Mouse (Mus musculus) lung, embryonic 15.5 days (tissue): ENCODE measurements around the gene Tmem131. TPM values are rescaled to one million over a fixed set of nuclear protein-coding genes. Genes with fewer than 3 reads are reported as not detected.
"Not testable (repeated sequence)": the region's sequence is repeated elsewhere in the genome, so short reads cannot be mapped to it uniquely, and the experiment has no call there.

Source experiments
- ATAC-seq: fragments of 200-750 bp; cut with Nextera tagmentation; 2 replicates; pipeline ENCODE4 v1.8.0; 2017; ENCODE audit warnings: moderate number of reproducible peaks, borderline replicate concordance; ENCODE audit not compliant: low FRiP score, low TSS enrichment; ENCODE audit errors: extremely low read depth
- H3K27ac ChIP-seq: fragments of 300-500 bp; sonication (generic); 2 replicates; pipeline ENCODE4 v1.5.1; 2015; ENCODE audit warnings: moderate library complexity, mild to moderate bottlenecking, inconsistent platforms
- H3K27me3 ChIP-seq: fragments of 300-500 bp; sonication (generic); 2 replicates; pipeline ENCODE4 v1.6.1; 2015; ENCODE audit warnings: inconsistent platforms
- H3K36me3 ChIP-seq: fragments of 300-500 bp; sonication (generic); 2 replicates; pipeline ENCODE4 v1.6.1; 2015; ENCODE audit warnings: inconsistent platforms
- H3K4me1 ChIP-seq: fragments of 300-500 bp; sonication (generic); 2 replicates; pipeline ENCODE4 v1.6.1; 2015; ENCODE audit warnings: inconsistent platforms
- H3K4me2 ChIP-seq: fragments of 300-500 bp; sonication (generic); 2 replicates; pipeline ENCODE4 v1.6.1; 2015; ENCODE audit warnings: inconsistent platforms, mild to moderate bottlenecking, moderate library complexity
- H3K4me3 ChIP-seq: fragments of 300-500 bp; sonication (generic); 2 replicates; pipeline ENCODE4 v1.5.1; 2015; ENCODE audit warnings: mild to moderate bottlenecking, inconsistent platforms
- H3K9ac ChIP-seq: fragments of 300-500 bp; sonication (generic); 2 replicates; pipeline ENCODE4 v1.6.1; 2015; ENCODE audit warnings: inconsistent platforms
- H3K9me3 ChIP-seq: fragments of 300-500 bp; sonication (generic); 2 replicates; pipeline ENCODE4 v1.6.1; 2016; ENCODE audit warnings: inconsistent platforms
- WGBS: fragments of 180-500 bp; shearing (Covaris S2); methylation state at CpG from one replicate; pipeline ENCODE4 v1.1.7; 2015; 5-methylcytosine and 5-hydroxymethylcytosine counted together
- polyA plus RNA-seq: library from polyadenylated mRNA; unstranded; fragments of >200 nt; fragmentation: Nextera tagmentation; extraction: Ambion mirVana; gene quantifications from 2 replicates; pipeline ENCODE4 v1.2.1, GENCODE M21; 2015

The Tmem131 gene
- polyA plus RNA-seq, 1 experiment from 2014 or later = 11.4 TPM

GRCm38 (mm10) chr1:36911603-36912002 is 31.9 kb downstream of the Tmem131 start:
- Histone ChIP-seq H3K4me1 (peaks cover 8% of the 10 kb centered on the region; the same call in 1 of the 2 replicates), H3K9ac (no peak overlapping the region), H3K27ac (no peak overlapping the region), H3K27me3 (no peaks in the 10 kb centered on the region), H3K36me3 (no peaks in the 10 kb centered on the region), H3K4me3 (no peak overlapping the region), H3K4me2 (no peak overlapping the region), H3K9me3 (no peaks in the 10 kb centered on the region)
- 81% methylated on average over 3 of the region's 3 CpGs for WGBS
- ATAC-seq = no peak

DNA sequence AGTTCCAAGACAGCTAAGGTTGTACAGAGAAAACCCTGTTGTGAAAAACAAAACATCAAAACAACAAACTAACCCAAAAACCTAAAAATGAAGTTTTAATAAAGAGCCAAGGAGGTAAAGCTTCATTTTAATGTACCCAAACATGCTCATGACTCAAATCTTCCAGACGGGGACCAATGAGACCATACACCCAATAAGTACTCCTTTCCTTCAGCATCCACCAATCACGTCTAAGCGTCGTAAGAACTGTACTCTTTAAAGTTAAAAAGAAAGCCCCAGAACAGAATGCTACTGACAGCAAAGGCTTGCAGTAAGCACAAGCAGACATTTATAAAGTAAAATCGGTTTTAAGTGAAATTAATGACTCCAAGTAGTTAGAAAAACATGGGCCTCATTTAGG is 33.1 kb downstream of the Tmem131 start:
- H3K36me3 ChIP-seq = no peaks in the 10 kb centered on the region
- peaks cover 10% of the 10 kb centered on the region; the same call in 1 of the 2 replicates for H3K4me1 ChIP-seq
- no peak overlapping the region for H3K4me2 ChIP-seq
- WGBS = 86% methylated on average over 5 of the region's 5 CpGs
- H3K27ac ChIP-seq = no peak overlapping the region
- no peaks in the 10 kb centered on the region for H3K9me3 ChIP-seq
- no peak overlapping the region for H3K4me3 ChIP-seq
- H3K9ac ChIP-seq = no peak overlapping the region
- no peak for ATAC-seq
- no peaks in the 10 kb centered on the region for H3K27me3 ChIP-seq

DNA sequence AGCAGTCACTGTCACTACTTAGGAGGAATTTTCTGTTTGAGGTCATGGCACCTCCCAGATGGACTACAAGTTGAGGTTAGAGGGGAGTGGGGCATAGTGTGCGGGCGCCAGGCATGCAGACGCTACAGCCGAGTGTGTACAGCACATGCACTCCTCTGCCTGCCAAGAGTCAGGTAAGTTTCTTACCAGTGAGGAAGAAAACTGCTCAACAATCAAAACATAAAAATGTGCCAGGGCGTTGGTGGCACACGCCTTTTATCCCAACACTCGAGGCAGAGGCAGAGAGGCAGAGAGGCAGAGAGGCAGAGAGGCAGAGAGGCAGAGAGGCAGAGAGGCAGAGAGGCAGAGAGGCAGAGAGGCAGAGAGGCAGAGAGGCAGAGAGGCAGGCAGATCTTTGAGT is 33.5 kb downstream of the Tmem131 start:
- not testable (repeated sequence) for H3K4me2 ChIP-seq, H3K27me3 ChIP-seq, H3K27ac ChIP-seq, H3K4me3 ChIP-seq, H3K9ac ChIP-seq, H3K36me3 ChIP-seq, ATAC-seq, H3K9me3 ChIP-seq
- H3K4me1 ChIP-seq = peaks cover 14% of the 10 kb centered on the region; the same call in 1 of the 2 replicates
- WGBS = 76% methylated on average over 7 of the region's 7 CpGs

- Histone ChIP-seq H3K27me3 (no peaks in the 10 kb centered on the region), H3K36me3 (no peaks in the 10 kb centered on the region), H3K4me3 (no peak overlapping the region), H3K4me1 (peaks cover 14% of the 10 kb centered on the region; the same call in 1 of the 2 replicates), H3K9me3 (no peaks in the 10 kb centered on the region), H3K27ac (no peak overlapping the region), H3K4me2 (no peak overlapping the region), H3K9ac (no peak overlapping the region)
- no peak for ATAC-seq
- WGBS = 65% methylated on average over 3 of the region's 3 CpGs
Measured at GRCm38 (mm10) chr1:36905216-36905615, 38.2 kb downstream of the Tmem131 start.

GRCm38 (mm10) chr1:36904489-36904888 is 39.0 kb downstream of the Tmem131 start:
- WGBS = 51% methylated on average over 6 of the region's 6 CpGs
- 0 out of 2 replicates have a peak overlapping the region, but pooled peaks have one; percentile 0 for H3K27ac ChIP-seq
- no peak for ATAC-seq

DNA sequence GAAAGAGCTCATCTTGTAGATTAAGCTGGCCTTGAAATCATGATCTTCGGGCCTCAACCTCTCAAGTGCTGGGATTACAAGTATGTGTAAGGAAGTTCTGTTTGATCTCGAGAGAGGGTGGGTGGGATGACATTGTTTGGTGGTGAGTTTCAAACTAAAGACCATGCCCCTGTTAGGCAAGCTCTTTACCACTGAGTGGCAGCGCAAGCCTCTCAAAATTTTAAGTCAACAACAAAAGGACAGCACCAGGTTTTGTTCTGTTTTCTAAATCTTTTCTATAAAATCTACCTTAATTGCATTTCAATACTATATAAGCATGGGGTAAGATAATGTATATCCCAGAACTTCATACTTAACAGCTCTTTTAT is 39.4 kb downstream of the Tmem131 start:
- H3K36me3 ChIP-seq = no peaks in the 10 kb centered on the region
- 40% methylated on average over 3 of the region's 3 CpGs for WGBS
- no peak overlapping the region for H3K4me2 ChIP-seq
- peaks cover 14% of the 10 kb centered on the region; the same call in 1 of the 2 replicates for H3K4me1 ChIP-seq
- H3K27me3 ChIP-seq = no peaks in the 10 kb centered on the region
- H3K27ac ChIP-seq = 0 out of 2 replicates have a peak overlapping the region, but pooled peaks have one; percentile 0
- no peak overlapping the region for H3K9ac ChIP-seq
- no peaks in the 10 kb centered on the region for H3K9me3 ChIP-seq
- no peak overlapping the region for H3K4me3 ChIP-seq
- ATAC-seq = no peak

More at GRCm38 (mm10) chr1:36904489-36904888, 39.0 kb downstream of the Tmem131 start:
- Histone ChIP-seq H3K9ac (no peak overlapping the region), H3K4me1 (peaks cover 14% of the 10 kb centered on the region; the same call in 1 of the 2 replicates), H3K36me3 (no peaks in the 10 kb centered on the region), H3K4me3 (no peak overlapping the region), H3K4me2 (no peak overlapping the region), H3K9me3 (no peaks in the 10 kb centered on the region), H3K27me3 (no peaks in the 10 kb centered on the region)

DNA sequence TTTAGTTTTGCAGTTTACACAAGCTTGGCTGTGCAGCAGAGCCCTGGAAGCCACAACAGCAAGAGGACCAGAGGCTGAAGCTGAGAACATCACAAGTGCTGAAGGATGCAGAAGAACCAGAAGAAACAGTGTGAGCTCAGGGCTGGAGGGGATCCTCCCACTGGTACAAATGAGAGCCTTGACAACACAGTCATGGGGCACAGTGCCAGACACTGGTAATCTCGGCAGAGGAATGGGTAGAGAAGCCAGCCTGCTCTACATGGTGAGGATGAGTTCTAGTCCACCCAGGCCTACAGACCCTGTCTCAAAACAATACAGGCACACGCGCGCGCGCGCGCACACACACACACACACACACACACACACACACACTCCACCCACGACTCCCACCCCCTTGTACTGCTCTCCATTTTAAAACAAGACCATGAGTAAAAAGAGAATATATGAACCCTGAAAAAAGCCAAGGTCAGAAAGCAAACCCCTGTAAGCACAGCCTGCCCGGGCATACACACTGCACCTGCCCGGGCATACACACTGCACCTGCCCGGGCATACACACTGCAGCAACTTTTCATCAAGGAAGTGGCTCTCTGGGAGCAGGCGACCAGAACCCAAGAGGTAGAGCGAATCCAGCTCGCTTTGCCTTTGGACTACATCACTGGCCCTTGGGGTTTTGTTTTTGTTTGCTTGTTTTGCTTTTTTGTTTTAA is 39.9 kb downstream of the Tmem131 start:
- Histone ChIP-seq H3K4me3 (no peak overlapping the region), H3K9ac (no peak overlapping the region), H3K36me3 (no peaks in the 10 kb centered on the region), H3K27me3 (no peaks in the 10 kb centered on the region), H3K4me1 (peaks cover 14% of the 10 kb centered on the region; the same call in 1 of the 2 replicates), H3K27ac (no peak overlapping the region), H3K4me2 (no peak overlapping the region), H3K9me3 (no peaks in the 10 kb centered on the region)
- ATAC-seq = no peak
- WGBS = 85% methylated on average over 15 of the region's 15 CpGs

GRCm38 (mm10) chr1:36902533-36903315 is 40.7 kb downstream of the Tmem131 start:
- Histone ChIP-seq H3K9ac (no peak overlapping the region), H3K4me2 (no peak overlapping the region), H3K4me1 (peaks cover 14% of the 10 kb centered on the region; the same call in 1 of the 2 replicates), H3K27ac (no peak overlapping the region), H3K9me3 (no peaks in the 10 kb centered on the region), H3K4me3 (no peak overlapping the region), H3K27me3 (no peaks in the 10 kb centered on the region), H3K36me3 (no peaks in the 10 kb centered on the region)
- 88% methylated on average over 11 of the region's 11 CpGs for WGBS
- no peak for ATAC-seq

- ATAC-seq = no peak
- no peak overlapping the region for H3K27ac ChIP-seq
Measured at GRCm38 (mm10) chr1:36899622-36900021, 43.8 kb downstream of the Tmem131 start.

GRCm38 (mm10) chr1:36896423-36896822 is 47.0 kb downstream of the Tmem131 start:
- Histone ChIP-seq H3K9me3 (no peaks in the 10 kb centered on the region), H3K4me2 (no peak overlapping the region), H3K9ac (no peak overlapping the region), H3K27ac (no peak overlapping the region), H3K27me3 (no peaks in the 10 kb centered on the region), H3K4me3 (no peak overlapping the region), H3K4me1 (peaks cover 6% of the 10 kb centered on the region), H3K36me3 (no peaks in the 10 kb centered on the region)
- WGBS = 71% methylated on average over 4 of the region's 4 CpGs
- ATAC-seq = no peak

More at GRCm38 (mm10) chr1:36899622-36900021, 43.8 kb downstream of the Tmem131 start:
- H3K4me1 ChIP-seq = peaks cover 8% of the 10 kb centered on the region; the same call in 1 of the 2 replicates
- no peaks in the 10 kb centered on the region for H3K36me3 ChIP-seq
- H3K4me3 ChIP-seq = no peak overlapping the region
- H3K4me2 ChIP-seq = no peak overlapping the region
- 93% methylated on average over 2 of the region's 2 CpGs for WGBS
- no peaks in the 10 kb centered on the region for H3K27me3 ChIP-seq
- no peaks in the 10 kb centered on the region for H3K9me3 ChIP-seq
- H3K9ac ChIP-seq = no peak overlapping the region

- H3K9me3 ChIP-seq = no peaks in the 10 kb centered on the region
- H3K36me3 ChIP-seq = no peaks in the 10 kb centered on the region
- no peak overlapping the region for H3K4me3 ChIP-seq
- no peaks in the 10 kb centered on the region for H3K27me3 ChIP-seq
- no peak overlapping the region for H3K4me2 ChIP-seq
- H3K9ac ChIP-seq = no peak overlapping the region
- WGBS = 69% methylated on average over 3 of the region's 3 CpGs
- no peak overlapping the region for H3K27ac ChIP-seq
- no peak for ATAC-seq
- H3K4me1 ChIP-seq = peaks cover 16% of the 10 kb centered on the region
Measured at GRCm38 (mm10) chr1:36895452-36895851, 48.0 kb downstream of the Tmem131 start.

GRCm38 (mm10) chr1:36894136-36894535 is 49.3 kb downstream of the Tmem131 start:
- no peak overlapping the region for H3K27ac ChIP-seq
- H3K9ac ChIP-seq = no peak overlapping the region
- ATAC-seq = no peak
- H3K4me2 ChIP-seq = no peak overlapping the region
- no peaks in the 10 kb centered on the region for H3K9me3 ChIP-seq
- H3K4me3 ChIP-seq = no peak overlapping the region
- 88% methylated on average over 3 of the region's 3 CpGs for WGBS
- H3K4me1 ChIP-seq = peaks cover 18% of the 10 kb centered on the region
- no peaks in the 10 kb centered on the region for H3K36me3 ChIP-seq
- no peaks in the 10 kb centered on the region for H3K27me3 ChIP-seq
